ENCODE assay signal across 10 mouse cellular contexts in the genomic region with DNA sequence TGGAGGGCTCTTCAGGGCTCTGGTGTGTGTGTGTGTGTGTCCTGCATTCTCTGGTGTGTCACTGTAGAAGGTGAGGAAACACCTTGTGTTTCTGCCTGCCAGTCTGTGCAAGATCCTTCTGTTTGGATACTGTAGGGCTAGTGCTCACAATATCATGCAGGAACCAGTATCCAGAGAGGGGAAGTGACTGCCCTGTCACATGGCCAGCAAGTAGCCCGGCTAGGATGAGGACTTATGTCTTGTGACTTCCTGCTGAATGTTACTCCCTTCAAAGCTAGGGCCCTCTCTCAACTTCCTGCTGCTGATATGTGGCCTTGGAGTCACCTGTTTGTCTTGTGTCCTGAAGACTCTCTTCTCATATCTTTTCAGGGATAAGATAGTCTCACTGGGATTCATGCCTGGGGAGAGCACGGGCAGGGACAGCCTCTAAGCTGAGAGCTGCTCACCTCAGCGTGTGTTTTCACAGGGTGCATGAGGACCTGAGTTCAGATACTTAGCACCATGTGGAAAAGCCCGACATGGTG. TPM values are rescaled to one million over a fixed set of nuclear protein-coding genes. Genes with fewer than 3 reads are reported as not detected.
DNase-seq lines count a peak whose midpoint lies in the region; ATAC-seq and TF ChIP-seq lines count a peak whose summit lies in the region.
"Had no signal": no experiment of that assay in that cellular context is flagged by ENCODE, and none has a peak within 500 bp of the region (broad histone marks: within the 10 kb centered on the region; RNA-seq: fewer than 3 reads in every experiment).

No protein-coding gene starts in this region.

- DNase-seq in thymus, adult 2 months: no peak
- no peak for DNase-seq in thymus, adult 18-20 months
- peak; percentile 12 for DNase-seq in lung, adult 2 months
- DNase-seq in yolk sac, embryonic 10.5 days (ENCODE audit: low spot score): peak; percentile 37
- no peak for DNase-seq in urinary bladder, adult 2 months (ENCODE audit: low spot score)
- DNase-seq in limb, embryonic 10.5 days (ENCODE audit: low spot score): no peak

- H3K4me2 ChIP-seq in heart, embryonic 13.5 days: no peak overlapping the region
- H3K4me2 ChIP-seq in forebrain, embryonic 15.5 days (replicated peaks): no peak overlapping the region
- H3K4me2 ChIP-seq: embryonic facial prominence, embryonic 12.5 days had no signal

- no peak overlapping the region for H3K4me3 ChIP-seq in thymus, adult 2 months (ENCODE audit: control insufficient read depth, insufficient read depth, low read length)
- H3K4me3 ChIP-seq in heart, embryonic 13.5 days: no peak overlapping the region
- H3K4me3 ChIP-seq in lung, adult 2 months (replicated peaks; ENCODE audit: extremely low read depth, low read depth, low read length): no peak overlapping the region
- no peak overlapping the region for H3K4me3 ChIP-seq in limb, embryonic 10.5 days
- H3K4me3 ChIP-seq in forebrain, embryonic 15.5 days: no peak overlapping the region
- H3K4me3 ChIP-seq: embryonic facial prominence, embryonic 12.5 days had no signal

- ATAC-seq in heart, embryonic 13.5 days (ENCODE audit: extremely low read depth, insufficient number of reproducible peaks, low FRiP score, low TSS enrichment): no peak
- no peak for ATAC-seq in forebrain, embryonic 15.5 days (replicated peaks)
- ATAC-seq: hindbrain, postnatal 0 days had no signal

- H3K27ac ChIP-seq in thymus, adult 2 months (ENCODE audit: control insufficient read depth, insufficient read depth, low read length): peak overlapping the region; percentile 23; the same call in 1 of the 2 replicates
- H3K27ac ChIP-seq in heart, embryonic 13.5 days (replicated peaks): peak overlapping the region; percentile 16; the same call in 1 of the 2 replicates
- no peak overlapping the region for H3K27ac ChIP-seq in limb, embryonic 10.5 days
- no peak overlapping the region for H3K27ac ChIP-seq in forebrain, embryonic 15.5 days (replicated peaks)
- H3K27ac ChIP-seq: embryonic facial prominence, embryonic 12.5 days; hindbrain, postnatal 0 days had no signal

- TF ChIP-seq CTCF in thymus, adult 2 months (IDR thresholded peaks at IDR 0.05; ENCODE audit: borderline replicate concordance, control insufficient read depth, extremely low read depth, insufficient read depth, low read length, poor library complexity): no peak
- no peak for TF ChIP-seq CTCF in lung, adult 2 months (IDR thresholded peaks at IDR 0.05; ENCODE audit: insufficient read depth, low read length)

- H3K27me3 ChIP-seq in thymus, adult 2 months (ENCODE audit: control insufficient read depth, insufficient read depth, low read length): no peaks in the 10 kb centered on the region
- no peaks in the 10 kb centered on the region for H3K27me3 ChIP-seq in heart, embryonic 13.5 days (replicated peaks)
- no peaks in the 10 kb centered on the region for H3K27me3 ChIP-seq in limb, embryonic 10.5 days (ENCODE audit: low read depth, poor library complexity, severe bottlenecking)
- H3K27me3 ChIP-seq in forebrain, embryonic 15.5 days: no peaks in the 10 kb centered on the region
- H3K27me3 ChIP-seq: embryonic facial prominence, embryonic 12.5 days had no signal

- H3K9me3 ChIP-seq in heart, embryonic 13.5 days: no peaks in the 10 kb centered on the region
- H3K9me3 ChIP-seq in limb, embryonic 10.5 days (replicated peaks): no peaks in the 10 kb centered on the region
- H3K9me3 ChIP-seq in forebrain, embryonic 15.5 days: no peaks in the 10 kb centered on the region
- H3K9me3 ChIP-seq: embryonic facial prominence, embryonic 12.5 days had no signal

- no peaks in the 10 kb centered on the region for H3K4me1 ChIP-seq in thymus, adult 2 months (replicated peaks; ENCODE audit: control insufficient read depth, insufficient read depth, low read length)
- H3K4me1 ChIP-seq in heart, embryonic 13.5 days: peaks cover 8% of the 10 kb centered on the region
- peaks cover 4% of the 10 kb centered on the region for H3K4me1 ChIP-seq in lung, adult 2 months (ENCODE audit: control insufficient read depth, insufficient read depth, low read length)
- no peaks in the 10 kb centered on the region for H3K4me1 ChIP-seq in limb, embryonic 10.5 days
- no peaks in the 10 kb centered on the region for H3K4me1 ChIP-seq in forebrain, embryonic 15.5 days
- H3K4me1 ChIP-seq: embryonic facial prominence, embryonic 12.5 days had no signal

- no peak overlapping the region for H3K9ac ChIP-seq in heart, embryonic 13.5 days
- H3K9ac ChIP-seq in forebrain, embryonic 15.5 days (replicated peaks): no peak overlapping the region
- H3K9ac ChIP-seq: embryonic facial prominence, embryonic 12.5 days had no signal

- WGBS in thymus, adult 2 months: 65% methylated on average over 4 of the region's 4 CpGs
- 45% methylated on average over 4 of the region's 4 CpGs for WGBS in heart, embryonic 13.5 days
- 61% methylated on average over 4 of the region's 4 CpGs for WGBS in lung, adult 2 months
- 88% methylated on average over 4 of the region's 4 CpGs for WGBS in limb, embryonic 10.5 days
- WGBS in forebrain, embryonic 15.5 days: 85% methylated on average over 4 of the region's 4 CpGs

- TF ChIP-seq POLR2A in thymus, adult 2 months (IDR thresholded peaks at IDR 0.05; ENCODE audit: control insufficient read depth, extremely low read depth, insufficient read depth, low read length, poor library complexity): no peak
- TF ChIP-seq POLR2A in lung, adult 2 months (IDR thresholded peaks at IDR 0.05; ENCODE audit: borderline replicate concordance, extremely low read depth, low read depth, low read length): no peak

- no peaks in the 10 kb centered on the region for H3K36me3 ChIP-seq in thymus, adult 2 months (ENCODE audit: control insufficient read depth, insufficient read depth, low read length)
- no peaks in the 10 kb centered on the region for H3K36me3 ChIP-seq in heart, embryonic 13.5 days
- H3K36me3 ChIP-seq in limb, embryonic 10.5 days: no peaks in the 10 kb centered on the region
- no peaks in the 10 kb centered on the region for H3K36me3 ChIP-seq in forebrain, embryonic 15.5 days
- H3K36me3 ChIP-seq: embryonic facial prominence, embryonic 12.5 days had no signal

RNA-seq across cellular contexts. Expression of gene Snx29, which starts 20.6 kb away (rescaled TPM):
- polyA plus RNA-seq in thymus, adult 2 months (2012; rRNA removed): 15.0 and 16.9 TPM in 2 replicates
- 6.0 and 7.4 TPM in 2 replicates for polyA plus RNA-seq in heart, embryonic 13.5 days (2015; fragmentation: Nextera tagmentation; extraction: Ambion mirVana)
- 8.5 and 10.6 TPM in 2 replicates for polyA plus RNA-seq in lung, adult 2 months (2012; rRNA removed)
- polyA plus RNA-seq in urinary bladder, adult 2 months (2012; rRNA removed): 8.1 and 8.6 TPM in 2 replicates
- polyA plus RNA-seq in limb, embryonic 10.5 days (2016; fragmentation: Nextera tagmentation; extraction: Ambion mirVana): 9.9 and 12.5 TPM in 2 replicates
- polyA plus RNA-seq in forebrain, embryonic 15.5 days (2015; fragmentation: Nextera tagmentation; extraction: Ambion mirVana): 14.1 and 15.9 TPM in 2 replicates

RNA-seq across cellular contexts. Expression of gene Tnfrsf17, which starts 29.7 kb away (rescaled TPM):
- polyA plus RNA-seq in thymus, adult 2 months (2012; rRNA removed): 1.2 and 2.7 TPM in 2 replicates
- polyA plus RNA-seq in heart, embryonic 13.5 days (2015; fragmentation: Nextera tagmentation; extraction: Ambion mirVana): not detected in 2 replicates
- 0.36 and 0.41 TPM in 2 replicates for polyA plus RNA-seq in lung, adult 2 months (2012; rRNA removed)
- 0.96 and 1.9 TPM in 2 replicates for polyA plus RNA-seq in urinary bladder, adult 2 months (2012; rRNA removed)
- polyA plus RNA-seq in limb, embryonic 10.5 days (2016; fragmentation: Nextera tagmentation; extraction: Ambion mirVana): not detected in 2 replicates
- polyA plus RNA-seq in forebrain, embryonic 15.5 days (2015; fragmentation: Nextera tagmentation; extraction: Ambion mirVana): not detected in 2 replicates
- polyA plus RNA-seq: embryonic facial prominence, embryonic 12.5 days; hindbrain, postnatal 0 days had no signal

Comparison
In these comparisons a context has a peak if more than half of its experiments do, and no peak if none do; other contexts are left out.
1. DNase-seq: peak in lung, adult 2 months (single experiment) and yolk sac, embryonic 10.5 days (single experiment); none in thymus, adult 2 months (single experiment), thymus, adult 18-20 months (0 of 2), urinary bladder, adult 2 months (single experiment) and limb, embryonic 10.5 days (single experiment).
2. H3K27ac ChIP-seq: peak in thymus, adult 2 months (single experiment) and heart, embryonic 13.5 days (single experiment); none in limb, embryonic 10.5 days (single experiment) and forebrain, embryonic 15.5 days (single experiment).